Mouse (Mus musculus): ENCODE results near the gene Cnga1.

Cnga1 gene

GRCm38 (mm10) chr5:72644175-72644574, at the start of gene Cnga1:
Gene Cnga1 (minus strand): TSS chr5:72644275.
- no peak for DNase-seq (ENCODE audit: low spot score in 2 of 2)

- DNase-seq (ENCODE audit: low spot score in 2 of 2), result no peak
These were observed 46.4 kb upstream of the Cnga1 start for GRCm38 (mm10) chr5:72690516-72690915.

GRCm38 (mm10) chr5:72689556-72689955, 45.5 kb upstream of the Cnga1 start:
- DNase-seq (ENCODE audit: low spot score in 2 of 2), result no peak

GRCm38 (mm10) chr5:72681451-72681850, 37.4 kb upstream of the Cnga1 start:
- no peak for DNase-seq (ENCODE audit: low spot score in 2 of 2)

- DNase-seq (ENCODE audit: low spot score in 2 of 2), result no peak
These were observed 31.0 kb upstream of the Cnga1 start for GRCm38 (mm10) chr5:72674994-72675542.

- DNase-seq (ENCODE audit: low spot score in 2 of 2), result no peak
These were observed 27.1 kb upstream of the Cnga1 start for GRCm38 (mm10) chr5:72671017-72671699.

- no peak for DNase-seq (ENCODE audit: low spot score in 2 of 2)
These were observed 24.3 kb upstream of the Cnga1 start for GRCm38 (mm10) chr5:72668351-72668750.

GRCm38 (mm10) chr5:72666428-72666827, 22.4 kb upstream of the Cnga1 start:
- DNase-seq (ENCODE audit: low spot score in 2 of 2), result no peak

- DNase-seq (ENCODE audit: low spot score in 2 of 2), result peak; percentile 37 to 38
These were observed 21.2 kb upstream of the Cnga1 start for GRCm38 (mm10) chr5:72665281-72665680.

- DNase-seq (ENCODE audit: low spot score in 2 of 2), result no peak
These were observed 20.8 kb upstream of the Cnga1 start for GRCm38 (mm10) chr5:72664854-72665253.

GRCm38 (mm10) chr5:72664126-72664525, 20.1 kb upstream of the Cnga1 start:
- no peak for DNase-seq (ENCODE audit: low spot score in 2 of 2)

GRCm38 (mm10) chr5:72661051-72661781, 17.1 kb upstream of the Cnga1 start:
- no peak for DNase-seq (ENCODE audit: low spot score in 2 of 2)

- no peak for DNase-seq (ENCODE audit: low spot score in 2 of 2)
These were observed 14.3 kb upstream of the Cnga1 start for GRCm38 (mm10) chr5:72658375-72658774.

- DNase-seq (ENCODE audit: low spot score in 2 of 2), result no peak
These were observed 12.3 kb upstream of the Cnga1 start for GRCm38 (mm10) chr5:72656270-72656791.

- no peak for DNase-seq (ENCODE audit: low spot score in 2 of 2)
These were observed 9.1 kb upstream of the Cnga1 start for GRCm38 (mm10) chr5:72653068-72653674.

- no peak for DNase-seq (ENCODE audit: low spot score in 2 of 2)
These were observed 5.1 kb upstream of the Cnga1 start for GRCm38 (mm10) chr5:72648987-72649735.

GRCm38 (mm10) chr5:72647958-72648595, 4.0 kb upstream of the Cnga1 start:
- DNase-seq (ENCODE audit: low spot score in 2 of 2), result no peak

- DNase-seq (ENCODE audit: low spot score in 2 of 2), result no peak
These were observed 3.4 kb upstream of the Cnga1 start, which contains the start of gene Nipal1 for GRCm38 (mm10) chr5:72647418-72647907. Gene Nipal1 (plus strand): TSS chr5:72647795.

GRCm38 (mm10) chr5:72646996-72647395, 2.9 kb upstream of the Cnga1 start:
- no peak for DNase-seq (ENCODE audit: low spot score in 2 of 2)

GRCm38 (mm10) chr5:72646131-72646530, 2.1 kb upstream of the Cnga1 start:
- no peak for DNase-seq (ENCODE audit: low spot score in 2 of 2)

GRCm38 (mm10) chr5:72643655-72644054, 420 bp downstream of the Cnga1 start:
- DNase-seq (ENCODE audit: low spot score in 2 of 2), result no peak
